Mouse (Mus musculus): Measurements from ENCODE around the gene Ccdc28b. TPM values are rescaled to one million over a fixed set of nuclear protein-coding genes. Genes with fewer than 3 reads are reported as not detected.

Gene Ccdc28b
- total RNA-seq, 2 experiments from 2014 or later: 13.2 to 23.1 TPM

DNA sequence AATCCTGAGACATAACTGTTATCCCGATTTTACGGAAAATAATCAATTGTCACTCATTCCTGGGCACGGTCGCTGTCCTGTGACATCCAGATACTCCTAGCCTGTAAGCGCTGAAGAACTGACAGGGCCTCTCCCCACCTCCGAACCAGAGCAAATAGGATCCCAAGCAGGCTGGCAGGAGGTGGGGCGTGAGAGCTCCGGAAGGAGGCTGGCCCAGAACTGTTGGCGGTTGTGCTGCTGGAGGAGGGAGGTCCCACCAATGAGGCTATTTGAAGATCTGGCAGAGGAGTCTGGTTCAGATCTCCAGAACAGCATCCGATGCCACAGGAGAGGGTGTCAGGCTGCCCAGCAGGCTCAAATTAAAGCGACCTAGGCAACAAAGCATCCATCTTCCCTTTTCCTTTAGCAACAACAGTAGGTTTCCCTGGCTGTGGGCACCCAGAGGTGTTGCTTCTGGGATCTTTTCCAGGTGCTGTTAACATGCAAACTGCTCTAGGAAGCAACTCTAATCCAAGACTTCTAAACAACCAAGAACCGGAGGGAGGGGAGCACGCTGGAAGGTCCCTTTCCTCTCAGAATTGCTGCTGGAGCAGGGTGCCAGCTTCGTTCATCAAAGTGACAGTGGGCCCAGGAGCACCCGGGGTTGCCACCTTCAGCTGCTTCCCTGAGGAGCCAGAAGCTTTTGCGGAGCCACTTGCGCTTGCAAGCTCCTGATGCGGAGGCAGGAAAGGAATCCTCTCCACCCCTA is 708 bp upstream of the Ccdc28b start:
- ATAC-seq (replicated peaks; ENCODE audit: low FRiP score, poor library complexity, severe bottlenecking): peak; percentile 96

DNA sequence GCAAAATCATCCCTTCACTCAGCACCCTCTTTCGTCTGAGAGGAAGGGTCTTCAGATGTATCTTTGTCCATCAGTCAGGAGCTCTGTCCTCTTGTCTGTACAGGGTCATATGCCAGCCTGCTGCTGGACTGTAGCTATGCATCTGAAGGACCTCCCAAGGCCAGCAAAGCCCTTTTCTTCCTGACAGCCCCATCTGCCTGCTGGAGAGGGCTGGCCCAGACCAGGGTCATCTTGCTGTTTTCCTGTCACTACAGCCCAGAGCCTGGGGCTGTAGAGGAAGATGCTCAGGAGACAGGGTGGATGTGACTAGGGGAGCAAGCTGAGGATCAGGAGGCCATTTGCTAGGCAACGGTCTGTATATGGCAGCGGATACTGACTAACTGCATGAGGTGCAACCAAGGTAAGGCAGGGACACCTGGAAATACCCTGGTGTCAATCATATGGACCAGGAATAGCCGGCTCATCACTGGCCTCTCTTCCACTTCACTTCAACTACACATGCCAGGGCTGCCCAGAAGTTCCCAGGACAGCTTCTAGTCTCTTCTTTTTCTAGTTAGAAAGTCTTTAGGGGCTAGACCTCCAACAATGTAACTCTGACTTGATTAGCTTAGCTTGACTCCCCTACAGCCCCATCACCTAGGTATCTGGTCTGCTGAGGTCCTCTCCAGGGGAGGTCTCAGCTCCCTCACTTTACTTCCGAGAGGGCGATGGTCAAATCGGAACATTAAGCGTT is 778 bp downstream of the Ccdc28b start:
- ATAC-seq (replicated peaks; ENCODE audit: low FRiP score, poor library complexity, severe bottlenecking): no peak

DNA sequence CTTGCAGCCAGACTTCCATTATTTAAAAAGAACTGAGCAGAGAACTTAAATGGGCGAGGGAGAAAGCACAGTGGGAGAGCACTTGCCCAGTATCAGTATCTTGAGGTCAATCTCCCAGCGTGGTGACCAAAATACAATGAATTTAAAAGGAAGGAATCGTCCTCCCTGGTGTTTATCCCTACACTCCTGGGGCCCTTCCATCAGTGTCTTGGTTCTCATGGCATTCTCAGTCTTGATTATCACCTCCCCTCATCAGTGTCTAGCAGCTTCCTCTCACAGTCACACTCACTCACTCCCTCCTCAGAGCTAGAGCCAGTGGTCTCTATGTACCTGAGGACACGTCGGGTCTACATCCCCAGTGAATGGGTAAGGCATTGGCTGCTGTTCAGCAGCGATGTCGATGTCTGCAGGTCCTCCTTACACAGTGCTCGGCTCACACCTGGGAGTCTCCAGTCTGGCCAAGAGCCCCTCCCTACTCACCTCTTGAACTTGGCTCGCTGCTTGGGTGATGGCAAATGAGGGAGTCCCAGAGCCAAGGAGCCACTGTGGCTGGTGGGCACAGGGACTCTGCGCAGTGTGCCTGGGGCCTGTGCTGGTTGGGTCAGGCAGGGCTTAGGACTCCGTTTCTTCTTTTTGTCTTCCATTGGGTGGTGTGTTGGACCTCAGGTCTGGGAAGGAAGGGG is 1.5 kb downstream of the Ccdc28b start:
- no peak for ATAC-seq (replicated peaks; ENCODE audit: low FRiP score, poor library complexity, severe bottlenecking)

DNA sequence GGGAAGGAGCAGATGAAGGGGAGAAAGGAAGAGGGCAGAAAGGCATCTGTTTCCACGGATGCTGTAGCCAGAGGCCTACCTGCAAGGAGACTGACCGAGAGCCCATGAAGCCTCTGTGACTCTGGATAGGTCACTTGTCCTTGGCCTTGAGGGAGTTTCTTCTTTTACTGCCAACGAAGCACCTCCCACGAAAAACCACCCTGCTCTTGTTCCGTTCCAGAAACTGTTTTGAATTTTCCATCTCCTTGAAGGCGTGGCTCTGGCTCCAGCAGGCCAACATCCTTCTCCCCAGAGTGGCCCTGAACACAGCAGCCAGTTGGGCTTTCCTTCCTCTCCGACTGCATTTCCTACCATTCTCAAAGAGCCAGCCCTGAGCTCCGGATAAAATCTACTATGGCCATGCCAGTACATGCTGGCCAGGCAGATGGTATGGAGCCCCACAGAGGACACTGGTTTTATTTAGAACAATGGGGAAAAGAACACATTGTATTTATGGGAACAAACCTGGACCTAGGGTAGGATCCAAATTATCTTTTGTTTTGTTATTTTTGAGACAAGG is 2.4 kb downstream of the Ccdc28b start:
- no peak for ATAC-seq (replicated peaks; ENCODE audit: low FRiP score, poor library complexity, severe bottlenecking)

DNA sequence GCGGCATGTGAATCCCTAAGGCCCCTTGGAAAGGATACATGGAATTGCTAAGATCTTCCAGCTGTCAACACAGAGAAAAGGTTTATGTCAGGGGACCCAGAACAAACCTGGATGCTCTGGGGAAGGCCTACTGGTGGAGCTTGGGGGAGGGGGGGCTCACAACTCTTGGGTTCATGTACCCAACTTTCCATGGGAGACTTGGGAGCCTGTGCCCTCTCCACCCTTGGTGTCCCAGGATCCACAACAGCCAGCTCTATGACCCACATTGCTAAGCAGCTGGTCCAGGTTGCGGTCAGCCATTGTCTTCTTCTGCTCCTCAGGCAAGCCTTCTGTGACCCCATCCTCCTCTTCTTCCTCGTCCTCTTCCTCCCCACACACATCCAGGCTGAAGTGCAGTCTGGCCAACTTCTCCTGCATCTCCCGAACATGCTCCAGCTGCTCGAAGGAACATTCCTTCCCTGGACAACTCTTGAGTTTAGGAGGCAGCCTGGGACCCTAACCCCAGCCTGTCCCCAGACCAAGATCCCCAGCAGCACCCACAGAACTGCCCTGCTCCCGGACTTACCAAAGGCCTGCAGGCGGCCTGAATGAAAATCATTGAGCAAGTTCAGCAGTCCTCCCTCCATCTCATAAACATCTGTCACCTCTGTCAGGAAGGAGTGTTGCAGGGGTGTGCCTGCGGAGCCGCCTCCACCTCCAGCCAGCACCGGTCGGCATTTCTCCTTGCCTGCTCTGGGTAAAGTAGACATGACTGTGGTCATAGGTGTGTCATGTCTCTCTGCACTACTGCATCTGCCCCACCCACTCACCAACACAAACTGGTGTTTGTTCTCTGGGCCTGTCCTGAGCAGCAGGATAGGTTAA is 3.1 kb downstream of the Ccdc28b start:
- ATAC-seq (replicated peaks; ENCODE audit: low FRiP score, poor library complexity, severe bottlenecking): no peak

DNA sequence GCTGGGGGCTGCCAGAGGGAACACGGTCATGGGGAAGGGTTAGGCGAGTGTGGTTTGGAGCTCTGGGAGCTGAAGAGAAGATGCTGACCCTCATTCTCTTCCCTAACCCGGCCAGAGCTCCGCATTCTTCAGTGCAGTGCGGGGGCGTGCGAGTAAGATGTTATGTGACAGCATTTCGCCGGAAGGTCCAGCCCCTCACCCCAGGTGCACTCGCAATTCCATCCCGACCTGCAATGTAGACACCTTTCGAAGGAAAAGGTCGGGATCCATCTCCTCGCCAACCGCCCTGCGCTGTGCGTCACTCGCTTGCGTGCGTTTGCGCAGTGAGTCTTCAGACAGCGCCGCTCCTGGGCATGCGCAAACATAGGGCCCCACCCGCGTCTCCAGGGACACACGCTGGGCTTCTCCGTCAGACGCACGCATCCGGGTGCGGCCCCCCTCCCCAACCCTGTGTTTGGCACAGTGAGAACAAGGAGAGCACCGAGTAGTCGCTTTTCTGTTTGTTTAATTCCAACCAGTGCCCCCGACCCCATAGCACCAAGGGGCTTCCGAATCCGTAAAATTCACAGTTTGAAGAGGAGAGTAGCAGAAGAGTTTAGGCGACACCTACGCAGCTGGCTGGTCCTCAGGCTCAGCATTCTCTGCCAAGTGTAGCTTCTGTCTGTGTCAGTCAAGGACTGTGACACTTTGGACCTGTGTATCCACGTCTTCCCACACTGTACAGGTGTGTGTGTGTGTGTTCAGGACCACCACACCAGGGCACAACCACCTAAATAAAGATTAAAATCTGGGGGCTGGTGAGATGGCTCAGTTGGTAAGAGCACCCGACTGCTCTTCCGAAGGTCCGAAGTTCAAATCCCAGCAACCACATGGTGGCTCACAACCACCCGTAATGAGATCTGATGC is 4.7 kb downstream of the Ccdc28b start, which contains the start of gene Iqcc:
TSS of gene Iqcc (minus strand) at position 314 of the 906 bp plus-strand sequence.
- ATAC-seq (replicated peaks; ENCODE audit: low FRiP score, poor library complexity, severe bottlenecking): peak; percentile 96

DNA sequence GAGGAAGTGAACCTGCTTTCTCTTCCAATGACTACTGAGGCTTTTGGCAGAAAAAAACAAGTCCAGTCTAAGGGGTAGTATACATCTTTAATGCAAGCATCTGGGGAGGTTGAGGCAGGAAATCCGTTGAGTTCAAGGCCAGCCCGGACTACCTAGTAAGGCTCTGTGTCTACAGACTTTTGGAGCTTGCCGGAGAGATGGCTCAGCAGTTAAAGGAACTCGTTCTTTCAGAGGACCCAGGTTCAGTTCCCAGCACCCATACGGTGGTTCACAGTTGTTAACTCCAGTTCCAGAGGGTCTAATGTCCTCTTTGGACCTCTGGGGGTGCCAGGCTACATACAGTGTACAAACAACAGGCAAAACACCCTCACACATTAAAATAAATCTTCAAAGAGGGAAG is 5.7 kb downstream of the Ccdc28b start:
- no peak for ATAC-seq (replicated peaks; ENCODE audit: low FRiP score, poor library complexity, severe bottlenecking)

DNA sequence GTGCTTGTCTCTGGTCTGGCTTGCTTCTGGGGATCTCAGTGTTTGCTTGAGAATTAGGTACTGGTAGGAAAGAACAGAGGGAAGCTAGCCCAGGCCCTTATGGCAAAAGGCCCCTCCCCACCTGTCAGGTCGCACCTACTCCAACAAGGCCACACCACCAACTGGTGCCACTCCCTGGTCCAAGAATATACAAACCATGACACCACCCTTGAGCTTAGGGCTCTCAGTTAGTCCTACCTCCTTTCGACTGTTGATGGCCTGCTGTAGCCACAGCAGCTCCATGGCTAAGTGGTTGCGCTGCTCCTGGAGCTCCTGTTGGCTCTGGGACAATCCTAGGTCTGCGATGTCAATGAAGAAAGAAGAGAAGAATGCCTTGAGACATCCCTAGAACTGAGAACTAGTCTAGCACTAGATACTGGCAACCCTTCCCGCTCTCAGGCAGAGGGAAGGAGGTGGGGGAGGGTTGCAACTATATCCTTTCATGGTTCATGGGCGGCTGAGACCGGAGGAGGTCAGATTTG is 6.6 kb downstream of the Ccdc28b start:
- ATAC-seq (replicated peaks; ENCODE audit: low FRiP score, poor library complexity, severe bottlenecking): no peak

DNA sequence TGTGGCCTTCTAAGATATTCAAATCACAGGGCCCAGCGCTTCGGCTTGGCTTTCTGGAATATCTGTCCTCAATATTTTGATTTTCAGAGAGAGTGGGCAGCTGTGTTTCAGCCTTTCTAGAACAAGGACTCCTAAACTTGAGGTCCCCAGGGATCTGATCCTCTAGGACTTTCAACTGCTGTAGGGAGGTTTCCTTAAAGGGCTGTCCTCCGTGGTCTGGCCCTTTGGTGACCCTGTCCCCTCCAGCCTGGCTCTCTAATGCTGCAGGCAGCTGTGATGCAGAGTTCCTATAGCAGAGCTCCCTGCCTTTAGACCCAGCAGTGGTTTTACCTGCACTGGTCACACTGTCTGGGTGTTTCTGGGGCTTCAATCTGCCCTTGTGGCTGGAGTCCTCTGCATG is 7.1 kb downstream of the Ccdc28b start:
- no peak for ATAC-seq (replicated peaks; ENCODE audit: low FRiP score, poor library complexity, severe bottlenecking)

DNA sequence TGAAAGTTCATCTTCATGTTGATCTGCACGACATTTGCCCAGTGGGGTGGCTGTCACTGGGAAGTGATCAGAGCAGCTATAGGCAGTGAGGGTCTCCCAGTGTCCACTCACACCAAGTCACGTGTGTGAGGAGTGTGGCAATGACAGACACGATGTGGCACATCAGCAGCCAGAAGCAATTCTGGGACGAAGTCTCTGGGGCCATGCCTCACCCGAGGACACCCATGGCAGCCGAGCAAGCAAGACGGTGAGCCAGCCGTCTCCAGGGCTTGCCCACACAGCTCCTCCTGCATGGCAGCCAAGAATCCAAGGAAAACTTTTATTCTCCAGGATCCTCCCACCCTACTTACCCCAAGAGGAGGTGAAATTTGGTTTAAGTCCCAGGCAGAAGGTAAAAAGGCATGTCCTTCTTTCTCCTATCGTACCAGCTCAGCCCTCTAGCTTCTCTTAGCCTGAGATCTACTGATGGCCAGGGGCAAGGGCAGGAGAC is 7.9 kb downstream of the Ccdc28b start:
- ATAC-seq (replicated peaks; ENCODE audit: low FRiP score, poor library complexity, severe bottlenecking): no peak

DNA sequence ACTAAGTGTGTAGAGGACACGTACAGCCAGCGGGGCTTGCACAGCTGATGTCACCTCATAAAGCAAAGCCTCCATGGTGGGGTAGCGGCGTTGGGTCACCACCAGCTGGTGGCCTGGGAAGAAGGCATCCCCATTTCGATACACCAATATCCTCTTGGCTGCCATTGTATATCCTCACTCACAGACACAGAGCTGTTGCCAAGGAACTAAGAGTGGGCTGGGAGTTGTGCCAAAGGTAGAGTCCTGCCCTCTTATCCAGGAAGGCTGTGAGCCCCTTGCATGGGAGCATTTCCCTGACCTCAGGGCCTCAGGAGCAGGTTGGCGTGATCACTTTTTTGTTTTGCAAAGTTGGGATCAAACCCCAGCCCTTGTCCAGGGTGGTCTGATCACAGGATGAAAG is 9.7 kb downstream of the Ccdc28b start, which contains the start of gene Dcdc2b:
TSS of gene Dcdc2b (minus strand) at position 165 of the 400 bp plus-strand sequence.
- ATAC-seq (replicated peaks; ENCODE audit: low FRiP score, poor library complexity, severe bottlenecking): no peak

DNA sequence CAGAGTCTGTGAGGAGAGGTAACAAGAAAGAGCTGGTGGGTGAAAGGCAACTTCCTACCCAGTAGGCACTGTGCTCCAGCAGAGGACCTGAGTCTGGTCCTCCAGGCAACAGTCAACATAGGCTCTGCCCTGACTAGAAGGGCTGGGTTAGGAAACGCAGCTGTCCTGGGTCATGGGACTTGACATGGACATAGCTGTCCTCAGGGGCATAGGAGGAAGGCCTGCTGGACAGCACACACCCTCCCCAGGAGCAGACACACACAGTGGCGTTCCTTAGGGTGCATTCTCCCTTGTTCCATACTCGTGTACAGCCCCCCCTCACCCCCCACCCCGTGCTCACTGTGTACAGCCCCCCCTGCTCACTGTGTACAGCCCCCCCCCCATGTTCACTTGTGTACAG is 13.3 kb downstream of the Ccdc28b start:
- no peak for ATAC-seq (replicated peaks; ENCODE audit: low FRiP score, poor library complexity, severe bottlenecking)

DNA sequence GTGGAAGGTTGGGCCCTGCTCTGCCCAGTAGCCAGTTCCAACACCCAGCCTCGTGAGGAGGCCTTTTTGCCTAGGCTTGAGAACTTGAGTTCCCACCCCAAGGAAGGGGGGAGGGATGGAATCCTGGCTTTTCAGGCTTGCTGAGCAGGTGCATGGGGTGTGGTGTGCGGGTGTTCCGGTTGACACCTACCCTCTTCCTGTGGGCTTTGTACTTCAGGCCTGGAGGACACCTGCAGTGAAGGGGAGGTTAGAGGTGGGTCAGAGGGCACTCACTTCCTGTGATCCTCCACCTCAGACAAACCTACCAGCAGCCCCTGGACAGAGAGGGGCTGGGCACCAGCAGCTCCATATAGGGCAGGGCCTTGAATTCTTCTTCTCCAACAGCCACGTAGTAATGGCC is 13.7 kb downstream of the Ccdc28b start:
- ATAC-seq (replicated peaks; ENCODE audit: low FRiP score, poor library complexity, severe bottlenecking): no peak

DNA sequence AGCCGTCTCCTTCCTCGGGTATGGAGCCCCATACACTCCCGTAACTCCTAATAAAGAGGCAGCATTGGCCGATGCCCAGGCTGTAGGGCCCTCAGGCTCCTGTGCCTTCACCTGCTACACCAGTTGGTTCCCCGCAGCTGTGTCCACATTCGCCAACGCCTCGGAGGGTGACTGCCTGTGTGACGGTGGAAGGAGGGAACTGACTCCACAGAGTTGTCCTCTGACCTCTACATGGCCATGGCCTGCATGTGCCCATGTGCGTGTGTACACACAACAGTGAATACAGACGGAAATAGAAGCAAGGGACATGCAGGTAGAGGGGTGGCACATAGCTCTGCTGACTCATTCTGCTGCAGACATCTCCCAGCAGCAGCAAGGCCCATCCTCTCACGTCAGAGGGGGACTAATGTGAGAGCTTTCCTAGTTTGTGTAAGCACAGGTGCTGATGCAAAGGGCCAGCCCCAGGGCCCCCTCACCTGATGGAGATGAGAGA is 14.6 kb downstream of the Ccdc28b start:
- ATAC-seq (replicated peaks; ENCODE audit: low FRiP score, poor library complexity, severe bottlenecking): no peak

DNA sequence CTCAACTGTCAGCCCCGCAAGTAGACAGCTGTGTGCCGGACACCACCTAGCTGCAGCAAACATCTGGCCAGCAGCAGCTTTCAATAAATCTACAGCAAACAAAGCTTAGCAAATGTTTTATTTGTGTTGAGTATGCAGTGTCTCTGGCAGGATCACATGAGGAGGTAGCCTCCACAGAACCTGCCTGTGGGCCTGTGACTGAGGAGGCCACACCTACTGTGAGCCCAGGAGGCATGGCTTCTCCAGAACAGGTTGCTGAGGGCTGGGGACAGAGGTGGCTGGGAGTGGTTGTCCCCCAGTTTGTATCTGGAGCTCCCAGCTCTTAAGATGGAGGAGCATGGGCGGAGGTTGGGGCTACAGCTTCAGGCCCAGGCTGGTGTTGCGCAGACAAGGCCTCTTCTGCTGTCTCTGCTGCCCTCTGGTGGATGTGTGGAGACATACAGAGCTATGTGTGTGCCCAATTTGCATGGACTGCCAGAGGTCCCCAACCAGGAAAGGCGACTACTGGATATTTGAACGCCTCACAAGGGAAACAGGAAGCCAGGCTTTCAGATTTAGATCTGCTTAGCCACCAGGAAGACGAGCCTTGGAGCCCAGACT is 15.2 kb downstream of the Ccdc28b start:
- ATAC-seq (replicated peaks; ENCODE audit: low FRiP score, poor library complexity, severe bottlenecking): peak; percentile 86

DNA sequence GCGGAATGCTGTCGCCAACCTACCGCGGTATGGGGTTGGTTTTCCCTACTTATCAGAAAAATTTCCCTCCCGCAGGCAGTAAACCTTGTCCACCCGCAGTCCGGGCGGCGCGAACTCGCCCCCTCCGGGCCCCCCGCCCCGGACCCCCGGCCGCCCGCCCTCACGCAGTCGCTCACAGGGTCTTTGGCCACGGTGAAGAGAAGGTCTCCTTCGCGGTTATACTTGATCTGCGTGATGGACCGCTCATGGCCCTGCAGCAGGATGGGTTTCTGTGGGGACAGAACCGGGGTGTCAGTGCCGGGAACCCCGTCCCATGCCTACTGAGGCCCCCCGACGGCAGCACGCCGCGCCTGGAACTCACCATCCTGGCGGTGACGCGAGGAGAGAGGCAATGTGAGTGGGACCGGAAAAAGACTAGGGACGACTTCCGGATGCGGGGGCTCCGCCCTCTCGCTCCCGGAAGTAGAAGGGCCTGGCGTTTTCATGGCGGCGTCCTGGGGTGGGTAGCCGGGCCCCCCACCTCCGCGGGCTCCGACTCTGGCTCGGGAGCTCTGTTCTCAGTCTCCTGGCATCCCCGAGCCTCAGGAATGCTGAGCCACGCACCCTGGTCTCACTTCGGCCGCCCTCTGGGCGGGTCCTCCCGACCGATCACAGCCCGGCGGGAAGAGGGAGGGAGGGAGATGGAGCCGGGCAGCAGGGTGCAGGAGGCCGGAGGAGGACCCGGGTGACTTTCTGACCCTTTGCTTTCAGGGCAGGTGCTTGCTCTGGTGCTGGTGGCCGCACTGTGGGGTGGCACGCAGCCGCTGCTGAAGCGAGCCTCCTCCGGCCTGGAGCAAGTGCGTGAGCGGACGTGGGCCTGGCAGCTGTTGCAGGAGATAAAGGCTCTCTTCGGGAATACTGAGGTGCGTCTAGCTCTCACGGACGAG is 23.3 kb downstream of the Ccdc28b start, which contains the start of the genes Eif3i and Tmem234:
TSS of gene Eif3i (minus strand) at position 416 of the 926 bp plus-strand sequence.
TSS of gene Tmem234 (plus strand) at position 436 of the 926 bp plus-strand sequence.
- peak; percentile 96 for ATAC-seq (replicated peaks; ENCODE audit: low FRiP score, poor library complexity, severe bottlenecking)

All from erythroid progenitor cell, adult 5-6 weeks (primary cell).